Mouse (Mus musculus): ENCODE data around the gene Gtf2h1.
A peak's percentile ranks its signal among the peaks of the same experiment; 100 is the strongest.
"Not testable (repeated sequence)": the region's sequence is repeated elsewhere in the genome, so short reads cannot be mapped to it uniquely, and the experiment has no call there.

Gtf2h1 gene

GRCm38 (mm10) chr7:46830799-46831590, 35.1 kb downstream of the Gtf2h1 start:
- no peak for DNase-seq (ENCODE audit: low spot score)

- no peak for DNase-seq (ENCODE audit: low spot score)
These were observed 35.8 kb downstream of the Gtf2h1 start for GRCm38 (mm10) chr7:46831693-46832092.

GRCm38 (mm10) chr7:46832112-46832810, 36.4 kb downstream of the Gtf2h1 start:
- DNase-seq (ENCODE audit: low spot score): not testable (repeated sequence)

- DNase-seq (ENCODE audit: low spot score): peak; percentile 40
These were observed 37.4 kb downstream of the Gtf2h1 start for GRCm38 (mm10) chr7:46833266-46833665.

GRCm38 (mm10) chr7:46833670-46834255, 37.9 kb downstream of the Gtf2h1 start:
- DNase-seq (ENCODE audit: low spot score): no peak

GRCm38 (mm10) chr7:46834994-46835610, 39.2 kb downstream of the Gtf2h1 start:
- DNase-seq (ENCODE audit: low spot score): peak; percentile 68

GRCm38 (mm10) chr7:46836357-46836756, 40.5 kb downstream of the Gtf2h1 start:
- no peak for DNase-seq (ENCODE audit: low spot score)

- DNase-seq (ENCODE audit: low spot score): peak; percentile 28
These were observed 41.2 kb downstream of the Gtf2h1 start for GRCm38 (mm10) chr7:46837073-46837472.

GRCm38 (mm10) chr7:46838104-46838671, 42.3 kb downstream of the Gtf2h1 start:
- DNase-seq (ENCODE audit: low spot score): peak; percentile 64

- DNase-seq (ENCODE audit: low spot score): peak; percentile 72
These were observed 43.0 kb downstream of the Gtf2h1 start for GRCm38 (mm10) chr7:46838891-46839302.

- peak; percentile 59 for DNase-seq (ENCODE audit: low spot score)
These were observed 43.5 kb downstream of the Gtf2h1 start for GRCm38 (mm10) chr7:46839446-46839845.

- DNase-seq (ENCODE audit: low spot score): no peak
These were observed 44.0 kb downstream of the Gtf2h1 start for GRCm38 (mm10) chr7:46839861-46840260.

GRCm38 (mm10) chr7:46840326-46840725, 44.4 kb downstream of the Gtf2h1 start:
- DNase-seq (ENCODE audit: low spot score): no peak

- DNase-seq (ENCODE audit: low spot score): no peak
These were observed 45.1 kb downstream of the Gtf2h1 start, which contains the start of gene Ldha for GRCm38 (mm10) chr7:46840787-46841525. Ldha (plus strand) TSS chr7:46841475.

- no peak for DNase-seq (ENCODE audit: low spot score)
These were observed 46.4 kb downstream of the Gtf2h1 start for GRCm38 (mm10) chr7:46842278-46842677.

- no peak for DNase-seq (ENCODE audit: low spot score)
These were observed 47.7 kb downstream of the Gtf2h1 start for GRCm38 (mm10) chr7:46843576-46843975.

GRCm38 (mm10) chr7:46845211-46845977, 49.5 kb downstream of the Gtf2h1 start:
- peak; percentile 93 for DNase-seq (ENCODE audit: low spot score)

- peak; percentile 37 for DNase-seq (ENCODE audit: low spot score)
These were observed 50.1 kb downstream of the Gtf2h1 start for GRCm38 (mm10) chr7:46845978-46846485.

- DNase-seq (ENCODE audit: low spot score): peak; percentile 83
These were observed 50.8 kb downstream of the Gtf2h1 start for GRCm38 (mm10) chr7:46846486-46847244.
